Mouse (Mus musculus): ENCODE data around the gene Zfp770. TPM values are rescaled to one million over a fixed set of nuclear protein-coding genes. Genes with fewer than 3 reads are reported as not detected.

Zfp770 gene
- polyA plus RNA-seq, 1 experiment from 2014 or later = 5.5 TPM

DNA sequence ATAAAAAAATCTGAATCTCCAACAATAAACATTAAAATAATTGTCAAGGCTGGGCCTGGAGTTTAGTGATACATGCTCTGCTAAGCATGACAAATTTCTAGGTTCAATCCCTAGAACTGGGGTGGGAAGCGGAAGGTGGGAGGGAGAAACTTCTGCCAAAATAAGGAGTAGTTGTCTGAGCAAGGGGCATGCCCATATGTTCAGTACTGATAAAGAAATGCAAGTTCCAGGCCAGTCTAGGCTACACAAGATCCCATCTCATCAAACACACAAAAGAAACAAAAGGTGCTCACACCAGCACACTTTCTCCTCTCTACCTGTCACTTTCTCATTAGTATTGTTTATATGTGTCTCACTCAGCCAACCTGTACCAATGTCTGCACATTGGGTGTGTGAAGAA lies 44.6 kb downstream of the Zfp770 start:
- no peak for DNase-seq (ENCODE audit: low spot score)
- Histone ChIP-seq H3K4me3 (ENCODE audit: low read depth, low read length) (no peak overlapping the region), H3K9ac (ENCODE audit: low read length) (no peak overlapping the region), H3K9me3 (ENCODE audit: control insufficient read depth, low read length) (no peaks in the 10 kb centered on the region), H3K36me3 (ENCODE audit: control insufficient read depth, insufficient read depth, low read length) (peaks cover 89% of the 10 kb centered on the region), H3K4me1 (replicated peaks; ENCODE audit: control insufficient read depth, insufficient read depth, low read length) (no peaks in the 10 kb centered on the region), H3K4me2 (ENCODE audit: low read length) (no peak overlapping the region), H3K27ac (ENCODE audit: low read depth) (no peak overlapping the region), H3K27me3 (replicated peaks; ENCODE audit: control insufficient read depth, insufficient read depth, low read length) (no peaks in the 10 kb centered on the region)
- no peak for ATAC-seq (replicated peaks; ENCODE audit: low FRiP score, low TSS enrichment, low read depth)
- 91% methylated on average over 1 of the region's 1 CpGs for WGBS

DNA sequence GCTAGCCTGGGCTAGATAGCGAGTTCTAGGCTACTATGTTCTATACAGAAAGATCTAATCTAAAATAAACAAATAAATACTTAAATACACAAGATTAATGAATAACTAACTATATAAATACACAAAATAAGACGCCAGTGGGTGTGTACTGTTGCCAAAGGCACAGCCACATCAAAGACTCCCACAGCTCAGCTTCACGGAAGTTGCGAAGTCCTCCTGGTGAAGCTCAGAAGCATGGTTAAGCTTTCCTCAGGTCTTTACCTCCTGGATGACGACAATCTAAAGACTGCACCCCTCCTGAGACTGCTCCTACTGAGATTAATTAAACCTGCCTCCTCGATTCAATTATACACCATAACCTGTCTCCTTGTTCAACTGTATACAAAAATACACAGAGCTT lies 48.0 kb downstream of the Zfp770 start:
- no peak for ATAC-seq (replicated peaks; ENCODE audit: low FRiP score, low TSS enrichment, low read depth)
- 92% methylated on average over 6 of the region's 6 CpGs for WGBS
- H3K27ac ChIP-seq (ENCODE audit: low read depth) = no peak overlapping the region

DNA sequence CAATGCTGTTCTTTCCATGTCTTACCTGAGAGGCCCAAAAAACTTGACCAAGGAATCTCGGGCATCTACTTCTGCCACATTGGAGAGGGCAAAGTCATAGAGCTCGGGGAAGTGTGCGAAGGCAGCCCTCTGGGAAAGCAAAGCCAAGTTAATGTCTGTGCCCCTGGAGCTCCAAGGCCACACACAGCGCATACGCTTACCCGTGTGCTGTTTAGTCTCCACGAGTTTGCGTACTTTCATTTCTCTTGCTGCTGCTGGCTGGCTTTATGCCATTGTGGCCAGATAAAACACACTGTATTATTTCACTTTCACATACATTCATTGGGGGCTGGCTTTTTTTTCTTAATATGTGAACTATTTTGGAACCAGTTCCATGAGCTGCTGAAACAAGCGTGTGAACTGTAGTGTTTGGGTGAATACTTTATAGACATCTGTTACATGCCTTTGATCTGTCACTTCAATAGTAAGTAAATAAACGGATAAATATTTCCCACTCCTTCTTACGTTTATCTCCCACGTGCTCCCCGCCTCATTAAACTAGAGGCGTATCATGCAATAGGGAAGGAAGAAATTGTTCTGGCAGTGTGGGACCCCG lies 54.3 kb downstream of the Zfp770 start:
- Histone ChIP-seq H3K27me3 (replicated peaks; ENCODE audit: control insufficient read depth, insufficient read depth, low read length) (no peaks in the 10 kb centered on the region), H3K4me1 (replicated peaks; ENCODE audit: control insufficient read depth, insufficient read depth, low read length) (no peaks in the 10 kb centered on the region), H3K9ac (ENCODE audit: low read length) (no peak overlapping the region), H3K9me3 (ENCODE audit: control insufficient read depth, low read length) (no peaks in the 10 kb centered on the region), H3K36me3 (ENCODE audit: control insufficient read depth, insufficient read depth, low read length) (peaks cover 88% of the 10 kb centered on the region), H3K4me2 (ENCODE audit: low read length) (no peak overlapping the region), H3K27ac (ENCODE audit: low read depth) (no peak overlapping the region), H3K4me3 (ENCODE audit: low read depth, low read length) (no peak overlapping the region)
- DNase-seq (ENCODE audit: low spot score) (no peak), ATAC-seq (replicated peaks; ENCODE audit: low FRiP score, low TSS enrichment, low read depth) (no peak)
- 86% methylated on average over 15 of the region's 15 CpGs for WGBS

More for the DNA sequence above, 48.0 kb downstream of the Zfp770 start:
- no peak for DNase-seq (ENCODE audit: low spot score)
- no peaks in the 10 kb centered on the region for H3K27me3 ChIP-seq (replicated peaks; ENCODE audit: control insufficient read depth, insufficient read depth, low read length)
- no peak overlapping the region for H3K4me3 ChIP-seq (ENCODE audit: low read depth, low read length)
- no peaks in the 10 kb centered on the region for H3K9me3 ChIP-seq (ENCODE audit: control insufficient read depth, low read length)
- peaks cover 92% of the 10 kb centered on the region for H3K36me3 ChIP-seq (ENCODE audit: control insufficient read depth, insufficient read depth, low read length)
- no peak overlapping the region for H3K4me2 ChIP-seq (ENCODE audit: low read length)
- no peaks in the 10 kb centered on the region for H3K4me1 ChIP-seq (replicated peaks; ENCODE audit: control insufficient read depth, insufficient read depth, low read length)
- no peak overlapping the region for H3K9ac ChIP-seq (ENCODE audit: low read length)

DNA sequence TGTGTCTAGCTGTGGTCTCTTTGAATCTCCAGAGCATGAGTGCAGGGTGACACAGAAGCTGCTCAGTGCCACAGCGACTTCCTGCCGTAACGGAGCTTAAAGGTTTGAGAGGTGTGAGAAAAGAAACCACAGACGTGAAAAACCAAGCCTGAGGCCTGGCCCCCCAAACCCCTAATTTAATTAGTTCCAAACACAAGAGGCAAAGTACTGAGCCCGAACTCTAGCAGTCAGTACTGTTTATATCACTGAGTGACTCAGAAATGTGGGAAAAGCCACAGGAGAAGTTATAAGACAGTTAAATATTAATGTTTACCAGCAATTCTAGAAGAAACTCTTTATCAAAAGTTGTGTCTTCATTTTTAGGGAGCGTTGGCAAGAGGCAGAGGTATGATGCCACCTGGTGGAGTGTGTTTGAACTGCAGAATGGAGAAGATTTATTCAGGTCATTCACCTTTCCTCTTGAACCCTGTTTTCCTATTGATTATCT lies 55.9 kb downstream of the Zfp770 start:
- peaks cover 88% of the 10 kb centered on the region for H3K36me3 ChIP-seq (ENCODE audit: control insufficient read depth, insufficient read depth, low read length)
- H3K4me3 ChIP-seq (ENCODE audit: low read depth, low read length) = no peak overlapping the region
- DNase-seq (ENCODE audit: low spot score) (peak; percentile 70), ATAC-seq (replicated peaks; ENCODE audit: low FRiP score, low TSS enrichment, low read depth) (no peak)
- WGBS = 77% methylated on average over 6 of the region's 6 CpGs
- no peaks in the 10 kb centered on the region for H3K27me3 ChIP-seq (replicated peaks; ENCODE audit: control insufficient read depth, insufficient read depth, low read length)
- no peak overlapping the region for H3K4me2 ChIP-seq (ENCODE audit: low read length)
- H3K4me1 ChIP-seq (replicated peaks; ENCODE audit: control insufficient read depth, insufficient read depth, low read length) = no peaks in the 10 kb centered on the region
- no peaks in the 10 kb centered on the region for H3K9me3 ChIP-seq (ENCODE audit: control insufficient read depth, low read length)
- H3K27ac ChIP-seq (ENCODE audit: low read depth) = no peak overlapping the region
- H3K9ac ChIP-seq (ENCODE audit: low read length) = no peak overlapping the region

DNA sequence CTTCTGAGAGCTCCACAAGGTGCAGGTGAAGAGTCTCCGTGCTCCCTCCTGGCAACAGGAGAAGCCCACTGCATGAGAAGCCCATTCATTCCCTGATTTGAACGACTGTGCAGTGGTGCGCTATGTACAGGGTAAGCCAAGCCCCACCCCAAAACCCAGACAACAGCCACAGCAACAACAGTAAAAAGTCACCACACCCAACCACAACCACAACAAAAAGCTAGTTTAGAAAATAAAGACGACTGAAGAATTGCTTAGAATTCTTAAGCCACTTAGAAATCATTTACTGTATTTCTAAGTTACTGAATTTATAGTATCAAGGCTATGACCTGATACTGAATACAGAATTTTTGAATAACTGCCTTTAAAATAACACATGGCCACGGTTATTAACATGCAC lies 56.4 kb downstream of the Zfp770 start:
- H3K36me3 ChIP-seq (ENCODE audit: control insufficient read depth, insufficient read depth, low read length) = peaks cover 88% of the 10 kb centered on the region
- WGBS = 94% methylated on average over 5 of the region's 5 CpGs

DNA sequence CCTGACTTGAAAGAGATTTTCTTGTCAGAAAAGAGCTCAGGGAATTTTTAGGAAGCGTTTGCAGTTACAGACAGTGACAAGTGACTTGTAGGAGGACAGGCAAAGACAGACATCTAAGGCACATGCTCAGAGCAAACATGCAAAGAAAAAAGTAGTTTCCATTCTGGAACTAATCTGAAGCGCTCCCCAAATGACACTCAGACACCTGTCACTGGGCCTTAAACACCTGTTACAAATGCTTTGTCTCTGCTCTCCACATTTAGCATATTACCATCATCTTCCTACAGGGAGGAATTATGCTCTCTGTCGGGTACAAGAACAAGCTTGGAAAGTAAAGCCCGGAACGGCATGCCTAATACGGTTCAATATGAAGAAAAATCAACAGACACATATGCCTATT lies 57.4 kb downstream of the Zfp770 start:
- 94% methylated on average over 6 of the region's 6 CpGs for WGBS
- no peak overlapping the region for H3K27ac ChIP-seq (ENCODE audit: low read depth)
- no peak overlapping the region for H3K9ac ChIP-seq (ENCODE audit: low read length)
- H3K9me3 ChIP-seq (ENCODE audit: control insufficient read depth, low read length) = no peaks in the 10 kb centered on the region
- H3K4me1 ChIP-seq (replicated peaks; ENCODE audit: control insufficient read depth, insufficient read depth, low read length) = no peaks in the 10 kb centered on the region
- no peak overlapping the region for H3K4me2 ChIP-seq (ENCODE audit: low read length)
- peaks cover 88% of the 10 kb centered on the region for H3K36me3 ChIP-seq (ENCODE audit: control insufficient read depth, insufficient read depth, low read length)
- no peak overlapping the region for H3K4me3 ChIP-seq (ENCODE audit: low read depth, low read length)
- ATAC-seq (replicated peaks; ENCODE audit: low FRiP score, low TSS enrichment, low read depth) = no peak
- H3K27me3 ChIP-seq (replicated peaks; ENCODE audit: control insufficient read depth, insufficient read depth, low read length) = no peaks in the 10 kb centered on the region
- DNase-seq (ENCODE audit: low spot score) = no peak

More for the DNA sequence above, 56.4 kb downstream of the Zfp770 start:
- H3K4me2 ChIP-seq (ENCODE audit: low read length) = no peak overlapping the region
- H3K9me3 ChIP-seq (ENCODE audit: control insufficient read depth, low read length) = no peaks in the 10 kb centered on the region
- H3K27me3 ChIP-seq (replicated peaks; ENCODE audit: control insufficient read depth, insufficient read depth, low read length) = no peaks in the 10 kb centered on the region
- no peak overlapping the region for H3K9ac ChIP-seq (ENCODE audit: low read length)
- H3K27ac ChIP-seq (ENCODE audit: low read depth) = no peak overlapping the region
- ATAC-seq (replicated peaks; ENCODE audit: low FRiP score, low TSS enrichment, low read depth) (no peak), DNase-seq (ENCODE audit: low spot score) (no peak)
- H3K4me3 ChIP-seq (ENCODE audit: low read depth, low read length) = no peak overlapping the region
- no peaks in the 10 kb centered on the region for H3K4me1 ChIP-seq (replicated peaks; ENCODE audit: control insufficient read depth, insufficient read depth, low read length)

Small RNA genes within 50 kb of the gene (microRNA-seq; reads per million reads assigned to microRNA genes)
- gene Mir7002 = not detected

Other genes starting within 250 kb of the Zfp770 start
- gene Gjd2, start 187.8 kb downstream of the Zfp770 start, polyA plus RNA-seq (2014; fragmentation: Nextera tagmentation; extraction: Ambion mirVana) = 0.60 and 0.70 TPM in 2 replicates
- gene Actc1, start 147.9 kb downstream of the Zfp770 start, polyA plus RNA-seq (2014; fragmentation: Nextera tagmentation; extraction: Ambion mirVana) = 36.1 and 39.6 TPM in 2 replicates
- gene Aqr, start 14.4 kb downstream of the Zfp770 start, polyA plus RNA-seq (2014; fragmentation: Nextera tagmentation; extraction: Ambion mirVana) = 48.5 and 53.2 TPM in 2 replicates

Measured in intestine, embryonic 14.5 days (tissue).